Mouse (Mus musculus): ENCODE measurements around the gene Inpp5f.

DNA sequence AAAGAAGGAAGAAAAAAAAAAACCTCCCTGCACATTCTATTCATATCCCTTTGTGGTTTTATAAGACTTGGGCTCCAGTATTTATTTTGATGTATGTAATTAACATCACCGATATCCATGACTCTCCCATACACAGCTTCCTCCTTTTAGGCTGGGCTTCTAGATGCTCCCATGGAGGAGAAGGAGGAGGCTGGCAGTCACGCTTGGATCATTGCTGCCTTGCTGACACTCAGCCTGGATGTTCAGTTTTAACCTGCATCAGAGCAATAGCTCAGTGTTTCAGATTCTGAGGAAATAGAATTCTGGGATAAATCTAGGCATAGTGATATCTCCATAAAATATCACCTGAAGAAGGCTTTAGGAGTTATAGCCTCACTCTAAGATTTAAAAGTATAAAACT lies 14.3 kb downstream of the Inpp5f start:
- TF ChIP-seq GATA1 (IDR thresholded peaks at IDR 0.05; ENCODE audit: low read length) = no peak
- TF ChIP-seq TAL1 (IDR thresholded peaks at IDR 0.05; ENCODE audit: low read length) = no peak

Measured in erythroblast, embryonic 14.5 days (primary cell).